Mouse (Mus musculus): ENCODE results near the gene Atp11c. TPM values are rescaled to one million over a fixed set of nuclear protein-coding genes. Genes with fewer than 3 reads are reported as not detected.

Gene Atp11c
- polyA plus RNA-seq, 2 experiments, result 3.4 to 4.9 TPM

DNA sequence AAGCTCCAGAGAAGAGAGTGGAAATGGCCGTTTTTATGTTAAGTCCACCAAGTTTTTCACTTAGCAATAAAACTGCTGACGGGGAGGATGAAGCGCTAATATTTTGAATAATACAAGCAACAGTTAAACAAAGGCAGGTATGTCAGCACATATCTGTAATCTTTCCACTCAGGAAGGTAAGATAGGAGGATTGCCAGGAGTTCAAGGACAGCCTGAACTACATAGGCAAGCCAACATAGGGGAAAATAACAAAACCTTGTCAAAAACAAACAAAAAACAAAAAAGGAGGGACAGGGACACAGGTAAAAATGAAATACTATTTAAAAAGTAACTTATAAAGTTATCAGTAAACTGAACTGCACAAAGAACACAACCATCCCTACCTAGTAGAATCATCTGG lies 274.8 kb downstream of the Atp11c start:
- TF ChIP-seq CTCF (IDR thresholded peaks at IDR 0.05; ENCODE audit: low read depth), result no peak
- TF ChIP-seq EP300 (IDR thresholded peaks at IDR 0.05; ENCODE audit: low read depth), result no peak
- H3K4me1 ChIP-seq (replicated peaks; ENCODE audit: control insufficient read depth in 2 of 2, insufficient read depth in 2 of 2, low read length in 1 of 2), result no peaks in the 10 kb centered on the region
- WGBS (ENCODE audit: insufficient replicate concordance), result 82% methylated on average over 3 of the region's 3 CpGs
- H3K9me3 ChIP-seq (ENCODE audit: control insufficient read depth, low read length), result no peaks in the 10 kb centered on the region
- H3K4me2 ChIP-seq (ENCODE audit: low read depth), result no peak overlapping the region
- no peak overlapping the region for H3K27ac ChIP-seq
- no peaks in the 10 kb centered on the region for H3K27me3 ChIP-seq (ENCODE audit: control insufficient read depth, insufficient read depth, low read length)
- ATAC-seq (ENCODE audit: insufficient read depth), result no peak
- no peak overlapping the region for H3K4me3 ChIP-seq (ENCODE audit: insufficient read depth in 1 of 2, low read depth in 2 of 2, low read length in 2 of 2)
- DNase-seq (ENCODE audit: low read depth in 3 of 3, low spot score in 3 of 3), result no peak
- no peak overlapping the region for H3K9ac ChIP-seq (replicated peaks)
- H3K36me3 ChIP-seq (replicated peaks; ENCODE audit: control insufficient read depth, insufficient read depth, low read depth), result no peaks in the 10 kb centered on the region

DNA sequence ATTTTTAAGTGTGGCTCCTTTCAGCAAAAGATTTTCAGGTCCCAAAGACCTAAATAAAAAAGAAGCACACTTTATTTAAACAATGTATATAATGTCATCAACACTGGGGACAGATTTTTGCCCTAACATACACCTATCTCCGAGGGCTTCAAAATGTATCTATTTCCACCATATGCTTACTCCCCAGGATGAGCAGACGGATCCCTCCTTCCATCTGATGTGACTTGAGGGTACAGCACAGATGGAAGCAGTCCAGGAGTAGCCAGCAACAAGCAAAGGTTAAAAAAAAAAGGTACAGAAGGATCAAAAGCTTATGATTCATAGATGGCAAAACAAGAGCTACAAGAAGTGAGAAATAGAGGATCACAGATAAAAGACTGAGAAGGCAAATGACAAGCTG lies 300.2 kb downstream of the Atp11c start:
- Histone ChIP-seq H3K4me3 (ENCODE audit: insufficient read depth in 1 of 2, low read depth in 2 of 2, low read length in 2 of 2) (no peak overlapping the region), H3K9ac (replicated peaks) (no peak overlapping the region), H3K9me3 (ENCODE audit: control insufficient read depth, low read length) (no peaks in the 10 kb centered on the region), H3K4me1 (replicated peaks; ENCODE audit: control insufficient read depth in 2 of 2, insufficient read depth in 2 of 2, low read length in 1 of 2) (no peaks in the 10 kb centered on the region), H3K4me2 (ENCODE audit: low read depth) (no peak overlapping the region), H3K27me3 (ENCODE audit: control insufficient read depth, insufficient read depth, low read length) (no peaks in the 10 kb centered on the region), H3K36me3 (replicated peaks; ENCODE audit: control insufficient read depth, insufficient read depth, low read depth) (no peaks in the 10 kb centered on the region), H3K27ac (no peak overlapping the region)
- 70% methylated on average over 2 of the region's 2 CpGs for WGBS (ENCODE audit: insufficient replicate concordance)
- no peak for DNase-seq (ENCODE audit: low read depth in 3 of 3, low spot score in 3 of 3)
- TF ChIP-seq EP300 (IDR thresholded peaks at IDR 0.05; ENCODE audit: low read depth) (no peak), CTCF (IDR thresholded peaks at IDR 0.05; ENCODE audit: low read depth) (no peak)
- ATAC-seq (ENCODE audit: insufficient read depth), result no peak

DNA sequence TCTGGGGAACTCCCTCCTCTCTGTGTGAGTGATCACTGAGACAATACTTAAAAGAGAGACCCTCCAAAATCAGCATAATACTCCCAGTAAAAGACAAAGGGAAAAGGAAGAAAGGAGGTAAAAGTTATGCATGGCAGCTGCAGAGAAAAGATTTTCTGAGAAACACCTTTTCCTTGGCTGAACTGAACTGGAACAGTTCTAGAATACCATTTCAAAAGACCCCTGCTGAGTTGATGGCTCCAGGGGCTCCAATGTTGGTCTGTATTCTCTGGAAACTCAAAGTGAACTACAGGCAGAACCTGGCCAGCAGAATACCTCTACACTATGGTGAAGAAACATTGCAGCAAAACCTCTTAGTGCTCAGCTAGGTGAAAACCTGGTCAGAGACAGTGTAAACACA lies 337.2 kb downstream of the Atp11c start:
- H3K4me1 ChIP-seq (replicated peaks; ENCODE audit: control insufficient read depth in 2 of 2, insufficient read depth in 2 of 2, low read length in 1 of 2), result no peaks in the 10 kb centered on the region
- no peak for DNase-seq (ENCODE audit: low read depth in 3 of 3, low spot score in 3 of 3)
- H3K4me2 ChIP-seq (ENCODE audit: low read depth), result no peak overlapping the region
- ATAC-seq (ENCODE audit: insufficient read depth), result no peak
- no peak overlapping the region for H3K9ac ChIP-seq (replicated peaks)
- no peak for TF ChIP-seq CTCF (IDR thresholded peaks at IDR 0.05; ENCODE audit: low read depth)
- no peak for TF ChIP-seq EP300 (IDR thresholded peaks at IDR 0.05; ENCODE audit: low read depth)
- no peaks in the 10 kb centered on the region for H3K27me3 ChIP-seq (ENCODE audit: control insufficient read depth, insufficient read depth, low read length)
- no peak overlapping the region for H3K27ac ChIP-seq
- no peak overlapping the region for H3K4me3 ChIP-seq (ENCODE audit: insufficient read depth in 1 of 2, low read depth in 2 of 2, low read length in 2 of 2)
- no peaks in the 10 kb centered on the region for H3K9me3 ChIP-seq (ENCODE audit: control insufficient read depth, low read length)
- H3K36me3 ChIP-seq (replicated peaks; ENCODE audit: control insufficient read depth, insufficient read depth, low read depth), result no peaks in the 10 kb centered on the region

DNA sequence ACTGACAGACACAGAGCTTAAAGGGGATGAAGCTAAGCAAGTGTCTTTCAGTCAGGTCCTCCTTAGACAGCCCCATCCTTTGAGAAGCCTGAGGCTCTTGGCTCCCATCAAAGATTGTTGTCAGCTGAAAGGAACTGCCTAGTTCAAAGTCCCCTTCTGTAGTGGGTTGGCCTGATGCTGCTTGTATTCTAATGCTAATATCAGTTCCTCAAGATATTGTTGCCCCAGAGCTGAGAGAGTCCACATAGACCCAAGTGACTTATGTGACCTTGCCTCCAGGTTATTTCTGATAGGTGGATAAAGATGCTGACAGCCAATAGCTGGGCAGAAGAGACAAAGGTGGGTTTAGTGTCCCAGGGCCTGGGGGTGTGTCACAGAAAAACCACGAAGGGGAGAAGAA lies 404.8 kb downstream of the Atp11c start:
- ATAC-seq (ENCODE audit: insufficient read depth) (no peak), DNase-seq (ENCODE audit: low read depth in 3 of 3, low spot score in 3 of 3) (no peak)
- Histone ChIP-seq H3K27me3 (ENCODE audit: control insufficient read depth, insufficient read depth, low read length) (no peaks in the 10 kb centered on the region), H3K4me3 (ENCODE audit: insufficient read depth in 1 of 2, low read depth in 2 of 2, low read length in 2 of 2) (no peak overlapping the region), H3K27ac (no peak overlapping the region), H3K4me1 (replicated peaks; ENCODE audit: control insufficient read depth in 2 of 2, insufficient read depth in 2 of 2, low read length in 1 of 2) (no peaks in the 10 kb centered on the region), H3K4me2 (ENCODE audit: low read depth) (no peak overlapping the region), H3K9ac (replicated peaks) (no peak overlapping the region), H3K9me3 (ENCODE audit: control insufficient read depth, low read length) (no peaks in the 10 kb centered on the region), H3K36me3 (replicated peaks; ENCODE audit: control insufficient read depth, insufficient read depth, low read depth) (no peaks in the 10 kb centered on the region)
- no peak for TF ChIP-seq CTCF (IDR thresholded peaks at IDR 0.05; ENCODE audit: low read depth)
- TF ChIP-seq EP300 (IDR thresholded peaks at IDR 0.05; ENCODE audit: low read depth), result no peak
- WGBS (ENCODE audit: insufficient replicate concordance), result 0% methylated on average over 1 of the region's 1 CpGs

DNA sequence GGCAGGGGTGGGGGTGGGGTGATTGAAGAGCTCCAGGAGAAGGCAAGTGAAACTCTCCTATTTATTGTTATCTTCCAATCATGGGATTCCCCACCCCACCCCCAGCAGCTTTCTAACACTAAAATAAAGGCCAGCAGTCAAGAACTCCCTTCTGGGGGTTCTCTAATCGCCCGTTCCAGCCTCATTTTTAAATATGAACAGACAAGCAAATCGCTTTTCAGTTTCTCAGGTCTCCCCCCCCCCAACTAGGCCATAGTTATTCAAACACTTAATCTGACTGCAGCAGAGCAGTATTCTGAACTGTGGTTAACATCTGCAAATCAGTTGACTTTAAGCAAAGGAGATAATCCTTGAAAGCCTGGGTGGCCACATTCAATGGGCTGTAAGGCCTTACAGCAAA lies 409.9 kb downstream of the Atp11c start:
- no peak overlapping the region for H3K9ac ChIP-seq (replicated peaks)
- no peaks in the 10 kb centered on the region for H3K9me3 ChIP-seq (ENCODE audit: control insufficient read depth, low read length)
- no peaks in the 10 kb centered on the region for H3K36me3 ChIP-seq (replicated peaks; ENCODE audit: control insufficient read depth, insufficient read depth, low read depth)
- no peaks in the 10 kb centered on the region for H3K4me1 ChIP-seq (replicated peaks; ENCODE audit: control insufficient read depth in 2 of 2, insufficient read depth in 2 of 2, low read length in 1 of 2)
- no peak for ATAC-seq (ENCODE audit: insufficient read depth)
- no peak overlapping the region for H3K4me2 ChIP-seq (ENCODE audit: low read depth)
- 41% methylated on average over 3 of the region's 3 CpGs for WGBS (ENCODE audit: insufficient replicate concordance)
- peaks cover under 1% of the 10 kb centered on the region; the same call in 1 of the 2 replicates for H3K27me3 ChIP-seq (ENCODE audit: control insufficient read depth, insufficient read depth, low read length)
- TF ChIP-seq EP300 (IDR thresholded peaks at IDR 0.05; ENCODE audit: low read depth) (no peak), CTCF (IDR thresholded peaks at IDR 0.05; ENCODE audit: low read depth) (no peak)
- H3K4me3 ChIP-seq (ENCODE audit: insufficient read depth in 1 of 2, low read depth in 2 of 2, low read length in 2 of 2), result no peak overlapping the region
- DNase-seq (ENCODE audit: low read depth in 3 of 3, low spot score in 3 of 3), result no peak
- no peak overlapping the region for H3K27ac ChIP-seq

All from liver, embryonic 14.5 days (tissue).